ENCODE assay signal across 23 mouse cellular contexts in genomic region chr17:25964271-25964670, GRCm38 (mm10). TPM values are rescaled to one million over a fixed set of nuclear protein-coding genes. Genes with fewer than 3 reads are reported as not detected.
A peak's percentile ranks its signal among the peaks of the same experiment; 100 is the strongest.
DNase-seq lines count a peak whose midpoint lies in the region; ATAC-seq and TF ChIP-seq lines count a peak whose summit lies in the region.
"Had no signal": no experiment of that assay in that cellular context is flagged by ENCODE, and none has a peak within 500 bp of the region (broad histone marks: within the 10 kb centered on the region; RNA-seq: fewer than 3 reads in every experiment).

No protein-coding gene starts in this region.

- TF ChIP-seq CTCF in lung, postnatal 0 days (IDR thresholded peaks at IDR 0.05), result no peak

- H3K4me3 ChIP-seq in hindbrain, embryonic 15.5 days, result no peak overlapping the region
- H3K4me3 ChIP-seq in hindbrain, embryonic 13.5 days, result no peak overlapping the region
- no peak overlapping the region for H3K4me3 ChIP-seq in lung, postnatal 0 days (ENCODE audit: low read depth, low read length)
- no peak overlapping the region for H3K4me3 ChIP-seq in intestine, embryonic 16.5 days (ENCODE audit: low read length)
- no peak overlapping the region for H3K4me3 ChIP-seq in stomach, embryonic 16.5 days (replicated peaks; ENCODE audit: low read length)
- H3K4me3 ChIP-seq: forebrain, embryonic 15.5 days; hindbrain, embryonic 10.5 days; limb, embryonic 15.5 days; megakaryocyte, embryonic 14.5 days had no signal

- TF ChIP-seq EP300 in lung, postnatal 0 days (IDR thresholded peaks at IDR 0.05), result no peak

- no peak overlapping the region for H3K27ac ChIP-seq in hindbrain, embryonic 15.5 days (replicated peaks)
- no peak overlapping the region for H3K27ac ChIP-seq in hindbrain, embryonic 13.5 days
- H3K27ac ChIP-seq in lung, postnatal 0 days (ENCODE audit: low read length), result no peak overlapping the region
- no peak overlapping the region for H3K27ac ChIP-seq in intestine, embryonic 16.5 days (ENCODE audit: low read length)
- no peak overlapping the region for H3K27ac ChIP-seq in stomach, embryonic 16.5 days (ENCODE audit: low read length)
- H3K27ac ChIP-seq: forebrain, embryonic 15.5 days; hindbrain, embryonic 10.5 days; limb, embryonic 15.5 days had no signal

- ATAC-seq in hindbrain, embryonic 15.5 days (ENCODE audit: low FRiP score, low read depth), result peak; percentile 12; the same call in 1 of the 2 replicates
- ATAC-seq in hindbrain, embryonic 13.5 days (ENCODE audit: low FRiP score), result no peak
- ATAC-seq in lung, postnatal 0 days, result peak; percentile 25; the same call in 1 of the 2 replicates
- peak; percentile 37 for ATAC-seq in intestine, embryonic 16.5 days
- ATAC-seq in stomach, embryonic 16.5 days (ENCODE audit: insufficient read depth, low FRiP score), result peak; percentile 38; the same call in 1 of the 2 replicates
- ATAC-seq: activated CD4-positive, CD25-positive, alpha-beta regulatory T cell, adult 4 months; forebrain, embryonic 15.5 days had no signal

- H3K27me3 ChIP-seq in hindbrain, embryonic 15.5 days, result no peaks in the 10 kb centered on the region
- H3K27me3 ChIP-seq in hindbrain, embryonic 13.5 days, result no peaks in the 10 kb centered on the region
- H3K27me3 ChIP-seq in lung, postnatal 0 days (replicated peaks; ENCODE audit: insufficient read depth, low read length), result no peaks in the 10 kb centered on the region
- H3K27me3 ChIP-seq in intestine, embryonic 16.5 days (replicated peaks; ENCODE audit: control insufficient read depth, insufficient read depth, low read length), result no peaks in the 10 kb centered on the region
- no peaks in the 10 kb centered on the region for H3K27me3 ChIP-seq in stomach, embryonic 16.5 days (ENCODE audit: control insufficient read depth, insufficient read depth, low read length)
- H3K27me3 ChIP-seq: forebrain, embryonic 15.5 days; limb, embryonic 15.5 days; megakaryocyte, embryonic 14.5 days had no signal

- H3K4me1 ChIP-seq in hindbrain, embryonic 15.5 days (replicated peaks), result no peaks in the 10 kb centered on the region
- peaks cover 18% of the 10 kb centered on the region; the same call in 1 of the 2 replicates for H3K4me1 ChIP-seq in hindbrain, embryonic 13.5 days (replicated peaks)
- 0 out of 2 replicates have a peak, but pooled peaks cover 7% of the 10 kb centered on the region for H3K4me1 ChIP-seq in lung, postnatal 0 days (ENCODE audit: insufficient read depth, low read depth, low read length)
- H3K4me1 ChIP-seq in intestine, embryonic 16.5 days (ENCODE audit: control insufficient read depth, insufficient read depth, low read length), result peaks cover 18% of the 10 kb centered on the region
- H3K4me1 ChIP-seq in stomach, embryonic 16.5 days (ENCODE audit: control insufficient read depth, insufficient read depth, low read length), result peaks cover 4% of the 10 kb centered on the region; the same call in 1 of the 2 replicates
- H3K4me1 ChIP-seq: forebrain, embryonic 15.5 days; hindbrain, embryonic 10.5 days had no signal

- peaks cover 4% of the 10 kb centered on the region; the same call in 1 of the 2 replicates for H3K36me3 ChIP-seq in hindbrain, embryonic 15.5 days
- H3K36me3 ChIP-seq in hindbrain, embryonic 13.5 days, result peaks cover 52% of the 10 kb centered on the region
- no peaks in the 10 kb centered on the region; the same call in 1 of the 2 replicates for H3K36me3 ChIP-seq in lung, postnatal 0 days (ENCODE audit: insufficient read depth, low read length)
- 0 out of 2 replicates have a peak, but pooled peaks cover 2% of the 10 kb centered on the region for H3K36me3 ChIP-seq in intestine, embryonic 16.5 days (ENCODE audit: control insufficient read depth, insufficient read depth, low read length)
- peaks cover 3% of the 10 kb centered on the region; the same call in 1 of the 2 replicates for H3K36me3 ChIP-seq in stomach, embryonic 16.5 days (ENCODE audit: control insufficient read depth, insufficient read depth, low read length)

- no peaks in the 10 kb centered on the region for H3K9me3 ChIP-seq in hindbrain, embryonic 15.5 days
- no peaks in the 10 kb centered on the region for H3K9me3 ChIP-seq in hindbrain, embryonic 13.5 days
- no peaks in the 10 kb centered on the region for H3K9me3 ChIP-seq in lung, postnatal 0 days (ENCODE audit: low read length)
- no peaks in the 10 kb centered on the region for H3K9me3 ChIP-seq in intestine, embryonic 16.5 days (ENCODE audit: control insufficient read depth, low read length)
- no peaks in the 10 kb centered on the region for H3K9me3 ChIP-seq in stomach, embryonic 16.5 days (replicated peaks; ENCODE audit: control insufficient read depth, low read length)
- H3K9me3 ChIP-seq: forebrain, embryonic 15.5 days; hindbrain, embryonic 10.5 days; limb, embryonic 15.5 days; megakaryocyte, embryonic 14.5 days had no signal

- DNase-seq in lung, postnatal 0 days (ENCODE audit: low spot score), result peak; percentile 9
- no peak for DNase-seq in lung, postnatal 10 days
- no peak for DNase-seq in gastrocnemius, postnatal 25 days
- DNase-seq: adrenal gland, postnatal 10 days; cerebellum, adult 8-10 months; embryo, embryonic 11 days; gastrocnemius, postnatal 36 days; kidney, adult 11 months; lung, postnatal 14 days; thymus, postnatal 36 days had no signal

- no peak overlapping the region for H3K4me2 ChIP-seq in hindbrain, embryonic 15.5 days
- no peak overlapping the region for H3K4me2 ChIP-seq in hindbrain, embryonic 13.5 days
- H3K4me2 ChIP-seq in lung, postnatal 0 days (replicated peaks; ENCODE audit: low read depth, low read length), result no peak overlapping the region
- H3K4me2 ChIP-seq in intestine, embryonic 16.5 days (ENCODE audit: low read depth, low read length), result no peak overlapping the region
- H3K4me2 ChIP-seq in stomach, embryonic 16.5 days (ENCODE audit: low read depth, low read length), result no peak overlapping the region
- H3K4me2 ChIP-seq: forebrain, embryonic 15.5 days; limb, embryonic 15.5 days had no signal

- WGBS in hindbrain, embryonic 15.5 days, result 88% methylated on average over 7 of the region's 7 CpGs
- 87% methylated on average over 7 of the region's 7 CpGs for WGBS in hindbrain, embryonic 13.5 days
- WGBS in lung, postnatal 0 days, result 76% methylated on average over 7 of the region's 7 CpGs
- 74% methylated on average over 7 of the region's 7 CpGs for WGBS in intestine, embryonic 16.5 days
- 77% methylated on average over 7 of the region's 7 CpGs for WGBS in stomach, embryonic 16.5 days

- H3K9ac ChIP-seq in hindbrain, embryonic 15.5 days, result no peak overlapping the region
- no peak overlapping the region; the same call in 1 of the 2 replicates for H3K9ac ChIP-seq in hindbrain, embryonic 13.5 days
- no peak overlapping the region for H3K9ac ChIP-seq in lung, postnatal 0 days (replicated peaks; ENCODE audit: low read depth)
- H3K9ac ChIP-seq in intestine, embryonic 16.5 days (ENCODE audit: low read depth, low read length), result no peak overlapping the region
- H3K9ac ChIP-seq in stomach, embryonic 16.5 days (ENCODE audit: low read length), result no peak overlapping the region
- H3K9ac ChIP-seq: forebrain, embryonic 15.5 days; limb, embryonic 15.5 days had no signal

RNA-seq across cellular contexts. Expression of gene A930017K11Rik, which starts 11.9 kb away (rescaled TPM):
- polyA plus RNA-seq in hindbrain, embryonic 15.5 days (2015; fragmentation: Nextera tagmentation; extraction: Ambion mirVana), result 2.7 and 5.4 TPM in 2 replicates
- polyA plus RNA-seq in hindbrain, embryonic 13.5 days (2015; fragmentation: Nextera tagmentation; extraction: Ambion mirVana), result 0.56 and 0.77 TPM in 2 replicates
- not detected in 2 replicates for polyA plus RNA-seq in lung, postnatal 0 days (2015; fragmentation: Nextera tagmentation; extraction: Ambion mirVana)
- 0.21 and 0.22 TPM in 2 replicates for polyA plus RNA-seq in intestine, embryonic 16.5 days (2015; fragmentation: Nextera tagmentation; extraction: Ambion mirVana)
- polyA plus RNA-seq in stomach, embryonic 16.5 days (2015; fragmentation: Nextera tagmentation; extraction: Ambion mirVana), result 0.11 and 0.31 TPM in 2 replicates
- not detected for total RNA-seq in gastrocnemius, postnatal 25 days (2021)
- total RNA-seq: adrenal gland, postnatal 10 days; gastrocnemius, postnatal 36 days had no signal
- polyA plus RNA-seq: activated CD4-positive, CD25-positive, alpha-beta regulatory T cell, adult 4 months; embryonic facial prominence, embryonic 14.5 days; heart, postnatal 0 days; small intestine, adult 2 months had no signal

RNA-seq across cellular contexts. Expression of gene Nhlrc4, which starts 19.5 kb away (rescaled TPM):
- 0.30 and 0.91 TPM in 2 replicates for polyA plus RNA-seq in hindbrain, embryonic 15.5 days (2015; fragmentation: Nextera tagmentation; extraction: Ambion mirVana)
- 0.09 TPM in 1 of 2 replicates, not detected in the other for polyA plus RNA-seq in hindbrain, embryonic 13.5 days (2015; fragmentation: Nextera tagmentation; extraction: Ambion mirVana)
- polyA plus RNA-seq in lung, postnatal 0 days (2015; fragmentation: Nextera tagmentation; extraction: Ambion mirVana), result 4.5 and 4.9 TPM in 2 replicates
- 0.73 TPM in 1 of 2 replicates, not detected in the other for polyA plus RNA-seq in intestine, embryonic 16.5 days (2015; fragmentation: Nextera tagmentation; extraction: Ambion mirVana)
- 0.12 and 0.66 TPM in 2 replicates for polyA plus RNA-seq in stomach, embryonic 16.5 days (2015; fragmentation: Nextera tagmentation; extraction: Ambion mirVana)
- not detected for total RNA-seq in gastrocnemius, postnatal 25 days (2021)
- total RNA-seq: gastrocnemius, postnatal 36 days; left cerebral cortex, postnatal 25 days had no signal
- polyA plus RNA-seq: activated CD4-positive, CD25-positive, alpha-beta regulatory T cell, adult 4 months; forebrain, embryonic 15.5 days; heart, postnatal 0 days; small intestine, adult 2 months had no signal

RNA-seq across cellular contexts. Expression of gene Pigq, which starts 19.5 kb away (rescaled TPM):
- 73.9 and 77.2 TPM in 2 replicates for polyA plus RNA-seq in hindbrain, embryonic 15.5 days (2015; fragmentation: Nextera tagmentation; extraction: Ambion mirVana)
- 57.1 and 58.9 TPM in 2 replicates for polyA plus RNA-seq in hindbrain, embryonic 13.5 days (2015; fragmentation: Nextera tagmentation; extraction: Ambion mirVana)
- 36.9 and 37.5 TPM in 2 replicates for polyA plus RNA-seq in lung, postnatal 0 days (2015; fragmentation: Nextera tagmentation; extraction: Ambion mirVana)
- 57.8 and 59.7 TPM in 2 replicates for polyA plus RNA-seq in intestine, embryonic 16.5 days (2015; fragmentation: Nextera tagmentation; extraction: Ambion mirVana)
- polyA plus RNA-seq in stomach, embryonic 16.5 days (2015; fragmentation: Nextera tagmentation; extraction: Ambion mirVana), result 57.2 and 62.0 TPM in 2 replicates
- total RNA-seq in gastrocnemius, postnatal 25 days (2021), result 10 to 100 TPM; 30.0 to 31.9 TPM

RNA-seq across cellular contexts. Expression of gene Capn15, which starts 21.3 kb away (rescaled TPM):
- polyA plus RNA-seq in hindbrain, embryonic 15.5 days (2015; fragmentation: Nextera tagmentation; extraction: Ambion mirVana), result 20.2 and 27.6 TPM in 2 replicates
- polyA plus RNA-seq in hindbrain, embryonic 13.5 days (2015; fragmentation: Nextera tagmentation; extraction: Ambion mirVana), result 20.4 and 21.6 TPM in 2 replicates
- polyA plus RNA-seq in lung, postnatal 0 days (2015; fragmentation: Nextera tagmentation; extraction: Ambion mirVana), result 12.7 and 13.9 TPM in 2 replicates
- 22.3 and 24.5 TPM in 2 replicates for polyA plus RNA-seq in intestine, embryonic 16.5 days (2015; fragmentation: Nextera tagmentation; extraction: Ambion mirVana)
- 21.6 and 23.3 TPM in 2 replicates for polyA plus RNA-seq in stomach, embryonic 16.5 days (2015; fragmentation: Nextera tagmentation; extraction: Ambion mirVana)
- 1 to 10 TPM; 5.6 to 6.8 TPM for total RNA-seq in gastrocnemius, postnatal 25 days (2021)

RNA-seq across cellular contexts. Expression of gene Rab40c, which starts 44.7 kb away (rescaled TPM):
- polyA plus RNA-seq in hindbrain, embryonic 15.5 days (2015; fragmentation: Nextera tagmentation; extraction: Ambion mirVana), result 49.3 and 55.0 TPM in 2 replicates
- 45.5 and 48.7 TPM in 2 replicates for polyA plus RNA-seq in hindbrain, embryonic 13.5 days (2015; fragmentation: Nextera tagmentation; extraction: Ambion mirVana)
- polyA plus RNA-seq in lung, postnatal 0 days (2015; fragmentation: Nextera tagmentation; extraction: Ambion mirVana), result 19.3 and 21.7 TPM in 2 replicates
- 23.2 and 24.3 TPM in 2 replicates for polyA plus RNA-seq in intestine, embryonic 16.5 days (2015; fragmentation: Nextera tagmentation; extraction: Ambion mirVana)
- polyA plus RNA-seq in stomach, embryonic 16.5 days (2015; fragmentation: Nextera tagmentation; extraction: Ambion mirVana), result 26.3 and 27.7 TPM in 2 replicates
- 10 to 100 TPM in 1 of 2 experiments, 1 to 10 TPM in 1; 8.7 to 11.0 TPM for total RNA-seq in gastrocnemius, postnatal 25 days (2021)
